Mouse (Mus musculus): ENCODE measurements around the gene Tnip1.

DNA sequence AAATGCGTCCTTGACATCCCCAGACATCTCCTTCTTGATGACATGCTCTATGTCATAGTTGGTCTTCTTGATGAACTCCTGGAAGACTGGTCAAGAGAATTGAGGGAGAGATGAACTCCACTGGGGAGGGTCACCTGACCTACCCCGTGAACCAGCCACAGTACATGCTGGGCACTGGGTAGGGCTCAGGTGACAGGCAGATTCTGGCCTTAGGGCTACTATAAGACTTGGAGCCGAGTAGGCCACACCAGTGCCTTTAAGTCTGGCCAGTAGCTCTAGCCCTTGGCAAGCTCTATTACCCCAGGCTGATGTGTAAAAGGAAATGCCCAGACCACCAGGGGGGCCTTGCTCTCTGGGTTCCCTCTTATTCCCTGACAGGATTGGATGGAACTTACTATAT, 22.4 kb upstream of the Tnip1 start:
- TF ChIP-seq CTCF (IDR thresholded peaks at IDR 0.05; ENCODE audit: borderline replicate concordance, control insufficient read depth, extremely low read depth, insufficient read depth, low read length, poor library complexity), result no peak
- TF ChIP-seq POLR2A (IDR thresholded peaks at IDR 0.05; ENCODE audit: control insufficient read depth, extremely low read depth, insufficient read depth, low read length, poor library complexity), result no peak
